Mouse (Mus musculus) neural tube, embryonic 13.5 days (tissue): ENCODE data around the gene Tsks. TPM values are rescaled to one million over a fixed set of nuclear protein-coding genes. Genes with fewer than 3 reads are reported as not detected.

Experiments
- ATAC-seq: fragments of 200-750 bp; cut with Nextera tagmentation; 2 replicates; pipeline ENCODE4 v1.8.0; 2017; ENCODE audit warnings: low read depth, mild to moderate bottlenecking, moderate TSS enrichment, moderate library complexity
- H3K27ac ChIP-seq: fragments of 300-500 bp; sonication (generic); replicated peaks from 2 replicates; pipeline ENCODE4 v1.5.1; 2015; ENCODE audit warnings: moderate library complexity, mild to moderate bottlenecking, inconsistent platforms
- H3K27me3 ChIP-seq: fragments of 300-500 bp; sonication (generic); 2 replicates; pipeline ENCODE4 v1.6.1; 2015; ENCODE audit warnings: mild to moderate bottlenecking, inconsistent platforms
- H3K36me3 ChIP-seq: fragments of 300-500 bp; sonication (generic); 2 replicates; pipeline ENCODE4 v1.6.1; 2015; ENCODE audit warnings: mild to moderate bottlenecking, inconsistent platforms
- H3K4me1 ChIP-seq: fragments of 300-500 bp; sonication (generic); replicated peaks from 2 replicates; pipeline ENCODE4 v1.6.1; 2015; ENCODE audit warnings: inconsistent platforms
- H3K4me2 ChIP-seq: fragments of 300-500 bp; sonication (generic); 2 replicates; pipeline ENCODE4 v1.6.1; 2015; ENCODE audit warnings: inconsistent platforms, mild to moderate bottlenecking, moderate library complexity
- H3K4me3 ChIP-seq: fragments of 300-500 bp; sonication (generic); 2 replicates; pipeline ENCODE4 v1.5.1; 2015; ENCODE audit warnings: mild to moderate bottlenecking, inconsistent platforms
- H3K9ac ChIP-seq: fragments of 300-500 bp; sonication (generic); 2 replicates; pipeline ENCODE4 v1.6.1; 2015; ENCODE audit warnings: moderate library complexity, mild to moderate bottlenecking, inconsistent platforms
- H3K9me3 ChIP-seq: fragments of 300-500 bp; sonication (generic); 2 replicates; pipeline ENCODE4 v1.6.1; 2016; ENCODE audit warnings: inconsistent platforms
- WGBS: fragments of 180-500 bp; shearing (Covaris S2); methylation state at CpG from one replicate; pipeline ENCODE4 v1.1.7; 2015; 5-methylcytosine and 5-hydroxymethylcytosine counted together
- polyA plus RNA-seq: library from polyadenylated mRNA; unstranded; fragments of >200 nt; fragmentation: Nextera tagmentation; extraction: Ambion mirVana; gene quantifications from 2 replicates; pipeline ENCODE4 v1.2.1, GENCODE M21; 2015

The Tsks gene
- polyA plus RNA-seq, 1 experiment from 2014 or later = 0.22 TPM

DNA sequence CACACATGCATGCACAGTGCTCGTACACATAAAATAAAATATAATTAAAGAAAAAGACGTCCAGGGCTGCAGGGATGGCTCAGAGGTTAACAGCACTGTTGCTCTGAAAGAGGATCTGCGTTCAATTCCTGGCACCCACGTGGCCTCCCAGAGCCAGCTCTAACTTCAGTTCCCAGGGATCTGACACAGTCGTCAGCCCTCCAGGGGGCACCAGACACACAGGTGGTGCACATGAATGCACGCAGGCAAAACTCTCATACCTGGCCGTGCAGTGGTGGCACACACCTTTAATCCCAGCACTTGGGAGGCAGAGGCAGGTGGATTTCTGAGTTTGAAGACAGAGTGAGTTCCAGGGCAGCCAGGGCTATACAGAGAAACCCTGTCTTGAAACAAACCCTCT lies 23.0 kb downstream of the Tsks start:
- Histone ChIP-seq H3K9ac (no peak overlapping the region), H3K4me3 (no peak overlapping the region), H3K27me3 (no peaks in the 10 kb centered on the region), H3K4me2 (no peak overlapping the region), H3K27ac (no peak overlapping the region), H3K9me3 (no peaks in the 10 kb centered on the region), H3K4me1 (peaks cover 8% of the 10 kb centered on the region), H3K36me3 (peaks cover 66% of the 10 kb centered on the region)
- WGBS = 83% methylated on average over 7 of the region's 7 CpGs
- no peak for ATAC-seq

- H3K4me1 ChIP-seq = peaks cover 14% of the 10 kb centered on the region
- H3K9ac ChIP-seq = no peak overlapping the region
- no peaks in the 10 kb centered on the region for H3K27me3 ChIP-seq
- peaks cover 59% of the 10 kb centered on the region for H3K36me3 ChIP-seq
- H3K4me2 ChIP-seq = no peak overlapping the region
- no peak overlapping the region for H3K4me3 ChIP-seq
- no peak for ATAC-seq
- no peaks in the 10 kb centered on the region for H3K9me3 ChIP-seq
- WGBS = 75% methylated on average over 15 of the region's 15 CpGs
- H3K27ac ChIP-seq = no peak overlapping the region
These were observed 23.6 kb downstream of the Tsks start for GRCm38 (mm10) chr7:44966638-44967037.

DNA sequence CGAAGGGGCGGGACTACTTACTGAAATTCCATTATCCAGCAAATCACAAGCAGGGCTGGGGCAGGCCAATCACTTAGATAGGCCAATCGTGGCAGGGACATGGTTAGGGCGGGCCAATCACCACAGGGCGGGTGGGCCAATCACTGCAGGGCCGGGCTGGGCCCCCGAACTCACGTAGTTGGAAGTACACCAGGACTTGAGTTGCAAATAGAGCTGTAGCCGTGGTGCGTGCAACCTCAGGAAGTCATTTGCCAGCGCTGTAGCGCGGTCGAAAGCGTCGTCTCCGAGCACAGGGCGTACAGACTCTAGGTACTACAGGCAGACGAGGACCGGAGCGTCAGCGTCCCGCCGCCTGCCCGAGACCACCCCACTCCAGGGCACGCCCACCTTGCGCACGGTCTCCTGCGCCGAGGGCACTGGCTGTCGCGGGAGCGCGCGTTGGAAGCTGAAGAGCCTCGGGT lies 27.3 kb downstream of the Tsks start:
- Histone ChIP-seq H3K36me3 (peaks cover 27% of the 10 kb centered on the region), H3K27ac (peak overlapping the region; percentile 86), H3K9me3 (no peaks in the 10 kb centered on the region), H3K9ac (peak overlapping the region; percentile 70), H3K27me3 (no peaks in the 10 kb centered on the region), H3K4me1 (peaks cover 43% of the 10 kb centered on the region), H3K4me2 (peak overlapping the region; percentile 74), H3K4me3 (peak overlapping the region; percentile 51)
- WGBS = under 1% methylated on average over 35 of the region's 36 CpGs
- peak; percentile 94 for ATAC-seq

DNA sequence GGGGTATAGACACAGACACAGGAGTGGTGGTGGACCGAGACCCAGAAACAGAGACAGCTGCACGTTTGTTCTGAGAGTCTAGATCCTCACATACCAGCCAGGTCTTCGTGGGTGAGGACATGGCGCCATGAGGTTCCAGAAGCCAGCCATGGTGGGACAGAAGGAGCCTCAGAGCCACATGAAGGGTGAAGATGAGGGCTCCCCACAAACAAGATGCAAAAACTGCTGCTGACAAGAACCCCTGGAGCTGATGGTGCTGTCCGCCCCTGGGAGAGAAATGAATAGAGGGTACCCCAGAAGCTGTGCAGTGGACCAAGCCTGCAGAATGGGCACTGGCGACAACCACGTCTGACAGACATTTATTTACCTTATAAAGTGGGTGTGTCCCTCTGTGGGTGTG lies 28.1 kb downstream of the Tsks start:
- Histone ChIP-seq H3K27ac (peak overlapping the region; percentile 86; the same call in 1 of the 2 replicates), H3K9me3 (no peaks in the 10 kb centered on the region), H3K36me3 (peaks cover 22% of the 10 kb centered on the region), H3K27me3 (no peaks in the 10 kb centered on the region), H3K4me3 (peak overlapping the region; percentile 51), H3K4me2 (peak overlapping the region; percentile 74), H3K4me1 (peaks cover 47% of the 10 kb centered on the region), H3K9ac (peak overlapping the region; percentile 70)
- no peak for ATAC-seq
- WGBS = 77% methylated on average over 7 of the region's 7 CpGs

DNA sequence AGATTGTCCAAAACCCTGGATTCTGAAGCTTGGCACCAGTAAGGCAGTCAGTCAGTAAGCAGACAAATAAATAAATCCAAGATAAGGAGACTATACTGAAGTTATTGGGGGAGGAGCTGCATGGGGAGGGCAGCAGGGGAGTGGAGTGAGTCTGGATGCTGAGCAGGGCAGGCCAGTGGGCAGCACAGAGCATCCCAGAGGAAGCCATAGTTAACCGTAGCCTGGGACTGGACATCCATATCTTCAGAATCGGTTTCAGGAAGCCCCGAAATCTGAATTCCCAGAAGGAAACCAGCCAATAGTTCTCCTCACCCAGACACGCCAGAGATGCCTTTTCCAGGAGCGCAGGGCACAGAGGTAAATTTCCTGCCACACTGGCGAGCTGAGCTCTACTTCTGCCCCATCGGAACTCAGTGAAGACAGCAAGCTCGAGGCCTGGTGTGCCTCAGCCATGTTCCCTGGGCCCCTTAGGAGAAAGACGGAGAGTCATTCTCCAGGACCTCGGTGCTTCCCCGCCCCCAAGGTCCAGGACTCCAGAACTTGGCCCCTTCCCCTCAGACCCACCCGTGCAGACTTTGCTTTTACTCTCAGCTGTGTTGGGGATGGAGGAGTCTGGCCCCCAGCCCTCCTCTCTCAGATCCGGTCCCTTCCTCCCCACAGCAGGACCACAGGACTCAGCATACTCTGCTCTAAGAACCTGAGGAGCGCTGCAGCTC lies 30.6 kb downstream of the Tsks start:
- Histone ChIP-seq H3K4me3 (peak overlapping the region; percentile 54), H3K9me3 (no peaks in the 10 kb centered on the region), H3K27ac (peak overlapping the region; percentile 97), H3K36me3 (peaks cover 28% of the 10 kb centered on the region), H3K27me3 (no peaks in the 10 kb centered on the region), H3K4me2 (peak overlapping the region; percentile 94), H3K9ac (peak overlapping the region; percentile 83), H3K4me1 (peaks cover 47% of the 10 kb centered on the region)
- WGBS = 41% methylated on average over 14 of the region's 14 CpGs
- ATAC-seq = 0 out of 2 replicates have a peak, but pooled peaks have one; percentile 6

- Histone ChIP-seq H3K4me2 (peak within 1 kb of the TSS; percentile 94), H3K4me1 (peaks cover 47% of the 10 kb centered on the region), H3K27ac (peak within 1 kb of the TSS; percentile 97), H3K27me3 (no peaks in the 10 kb centered on the region), H3K9ac (peak within 1 kb of the TSS; percentile 83), H3K9me3 (no peaks in the 10 kb centered on the region), H3K4me3 (peak within 1 kb of the TSS; percentile 54), H3K36me3 (peaks cover 37% of the 10 kb centered on the region)
- 2% methylated on average over 22 of the region's 22 CpGs for WGBS
- peak; percentile 58 for ATAC-seq
These were observed 31.5 kb downstream of the Tsks start, which contains the start of gene Cpt1c for GRCm38 (mm10) chr7:44974383-44975116. Gene Cpt1c, minus strand, starts transcription at chr7:44974851.

DNA sequence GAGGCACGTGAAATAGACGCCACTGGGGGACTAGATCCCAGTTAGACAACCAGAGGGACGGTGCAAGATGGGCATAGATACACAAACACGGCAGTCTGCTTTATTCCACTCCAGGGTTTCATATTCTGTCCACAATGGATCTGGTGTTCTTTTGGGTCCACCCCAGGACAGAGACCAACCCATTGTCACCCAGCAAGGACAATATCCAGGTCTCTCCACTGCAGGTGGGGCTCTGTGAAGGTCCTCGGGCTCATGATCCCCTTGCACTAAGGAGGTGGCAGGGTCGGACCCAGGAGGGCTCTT lies 32.1 kb downstream of the Tsks start:
- peaks cover 47% of the 10 kb centered on the region for H3K4me1 ChIP-seq
- WGBS = 18% methylated on average over 6 of the region's 6 CpGs
- peak overlapping the region; percentile 94 for H3K4me2 ChIP-seq
- H3K27me3 ChIP-seq = no peaks in the 10 kb centered on the region
- H3K9ac ChIP-seq = peak overlapping the region; percentile 83
- peaks cover 43% of the 10 kb centered on the region for H3K36me3 ChIP-seq
- no peak for ATAC-seq
- H3K4me3 ChIP-seq = peak overlapping the region; percentile 54
- peak overlapping the region; percentile 97 for H3K27ac ChIP-seq
- no peaks in the 10 kb centered on the region for H3K9me3 ChIP-seq

- Histone ChIP-seq H3K9ac (no peak overlapping the region), H3K27ac (no peak overlapping the region)
- WGBS = 93% methylated on average over 3 of the region's 3 CpGs
These were observed 35.3 kb downstream of the Tsks start for GRCm38 (mm10) chr7:44978300-44978699.

DNA sequence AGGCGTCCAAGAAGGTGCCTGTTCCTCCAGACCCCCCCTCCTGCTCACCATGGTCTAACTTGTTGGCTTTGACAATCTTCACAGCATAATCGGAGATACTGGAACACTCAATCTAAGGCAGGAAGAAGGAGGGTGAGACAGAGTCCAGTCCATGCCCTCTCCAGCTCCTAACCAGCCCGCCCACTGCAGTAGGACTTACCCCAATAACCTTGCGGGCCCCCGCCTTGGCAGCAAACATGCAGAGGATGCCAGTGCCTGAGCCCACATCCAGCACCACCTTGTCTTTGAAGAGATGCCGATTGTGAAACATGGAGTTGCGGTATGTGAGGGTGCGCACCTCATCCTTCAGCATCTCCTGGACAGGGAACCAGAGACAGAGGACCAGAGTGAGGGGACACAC lies 38.5 kb downstream of the Tsks start:
- ATAC-seq = no peak

More at GRCm38 (mm10) chr7:44978300-44978699, 35.3 kb downstream of the Tsks start:
- H3K4me1 ChIP-seq = peaks cover 18% of the 10 kb centered on the region
- no peaks in the 10 kb centered on the region for H3K9me3 ChIP-seq
- H3K4me2 ChIP-seq = no peak overlapping the region
- peaks cover 70% of the 10 kb centered on the region for H3K36me3 ChIP-seq
- ATAC-seq = no peak
- H3K27me3 ChIP-seq = no peaks in the 10 kb centered on the region
- H3K4me3 ChIP-seq = no peak overlapping the region

GRCm38 (mm10) chr7:44983085-44983484 lies 40.1 kb downstream of the Tsks start:
- WGBS = 35% methylated on average over 6 of the region's 6 CpGs
- no peaks in the 10 kb centered on the region for H3K27me3 ChIP-seq
- 0 out of 2 replicates have a peak overlapping the region, but pooled peaks have one; percentile 95 for H3K4me3 ChIP-seq
- ATAC-seq = no peak
- H3K9ac ChIP-seq = no peak overlapping the region
- peaks cover 52% of the 10 kb centered on the region for H3K36me3 ChIP-seq
- H3K4me1 ChIP-seq = peaks cover 31% of the 10 kb centered on the region
- H3K4me2 ChIP-seq = no peak overlapping the region
- no peak overlapping the region for H3K27ac ChIP-seq
- no peaks in the 10 kb centered on the region for H3K9me3 ChIP-seq

More for the DNA sequence above, 38.5 kb downstream of the Tsks start:
- Histone ChIP-seq H3K27me3 (no peaks in the 10 kb centered on the region), H3K9me3 (no peaks in the 10 kb centered on the region), H3K4me1 (peaks cover 25% of the 10 kb centered on the region), H3K4me3 (no peak overlapping the region), H3K4me2 (no peak overlapping the region), H3K9ac (no peak overlapping the region), H3K27ac (no peak overlapping the region), H3K36me3 (peaks cover 68% of the 10 kb centered on the region)
- 95% methylated on average over 8 of the region's 8 CpGs for WGBS

DNA sequence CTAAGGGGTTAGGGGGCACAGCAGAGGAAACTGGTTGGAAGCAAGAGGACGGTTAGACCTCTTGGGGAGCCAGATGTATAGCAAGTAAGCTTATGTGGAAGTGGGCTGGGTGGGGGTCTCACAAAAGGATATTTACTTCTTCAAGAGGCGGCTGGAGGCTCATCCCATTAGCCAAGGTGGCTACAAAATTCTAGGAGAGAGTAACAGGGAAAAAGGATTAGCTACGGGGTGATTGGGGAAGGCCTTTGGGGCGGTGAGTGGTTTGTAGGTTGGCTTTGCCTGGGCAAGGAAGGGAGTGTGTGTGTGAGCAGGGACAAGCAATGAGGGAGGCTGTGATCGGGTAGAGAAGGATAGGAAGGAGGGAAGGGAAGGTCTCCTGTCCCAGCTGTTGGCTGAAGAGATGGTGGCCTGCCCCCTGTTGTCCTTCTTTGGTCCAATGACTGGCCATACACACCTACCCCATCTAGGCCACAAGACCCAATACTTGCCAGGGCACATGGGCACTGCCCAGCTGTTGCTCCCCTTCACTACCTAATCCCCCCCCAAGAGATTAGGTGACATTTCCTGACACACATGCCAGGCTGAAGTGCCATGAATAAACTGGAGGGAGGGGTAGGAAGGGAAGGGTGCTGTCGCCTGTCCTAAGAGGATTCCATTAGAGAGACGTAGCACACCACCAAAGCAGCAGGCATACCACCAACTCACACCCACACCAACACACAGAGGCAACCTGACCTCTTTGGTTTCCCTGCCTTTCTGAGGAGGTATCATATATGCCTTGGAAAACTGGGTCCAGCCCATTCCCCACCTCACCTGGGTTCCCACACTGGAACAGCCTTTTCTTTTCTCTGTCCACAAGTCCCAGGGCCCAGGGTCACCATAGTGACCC lies 41.2 kb downstream of the Tsks start:
- peak overlapping the region; percentile 55 for H3K9ac ChIP-seq
- H3K27ac ChIP-seq = peak overlapping the region; percentile 96
- no peaks in the 10 kb centered on the region for H3K27me3 ChIP-seq
- peaks cover 41% of the 10 kb centered on the region for H3K36me3 ChIP-seq
- 80% methylated on average over 7 of the region's 7 CpGs for WGBS
- H3K9me3 ChIP-seq = no peaks in the 10 kb centered on the region
- peaks cover 41% of the 10 kb centered on the region for H3K4me1 ChIP-seq
- H3K4me3 ChIP-seq = peak overlapping the region; percentile 95
- peak overlapping the region; percentile 70 for H3K4me2 ChIP-seq
- ATAC-seq = no peak
